Mouse (Mus musculus): ENCODE results near the gene Plekhb1. TPM values are rescaled to one million over a fixed set of nuclear protein-coding genes. Genes with fewer than 3 reads are reported as not detected.

Plekhb1 gene
- total RNA-seq (2021): 100 to 1,000 TPM; 131 to 184 TPM

DNA sequence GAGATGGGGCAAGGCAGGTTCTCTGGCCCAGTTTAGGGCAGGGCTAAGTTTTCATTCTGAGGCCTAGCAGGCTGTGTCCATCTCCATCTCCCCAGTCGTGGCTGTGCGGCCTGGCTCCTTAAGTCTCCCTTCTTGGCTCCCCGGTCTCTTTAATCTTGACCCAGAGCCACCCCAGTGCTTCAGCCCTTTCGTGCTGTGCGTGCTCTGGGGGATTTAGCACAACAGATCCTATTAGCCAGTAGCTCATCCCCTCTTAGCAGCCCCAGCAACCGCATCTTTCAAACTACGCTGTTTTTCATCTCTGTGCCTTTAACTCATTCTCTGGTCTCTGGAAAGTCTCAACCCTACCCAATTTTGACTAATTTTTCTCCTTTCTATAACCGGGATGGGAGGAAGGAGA is at the start of gene Plekhb1:
TSS of gene Plekhb1 (minus strand) at position 184 of the 400 bp plus-strand sequence.
- DNase-seq (ENCODE audit: low spot score in 2 of 2): no peak
- intact Hi-C loops (cut with DNase I): no loop called here

DNA sequence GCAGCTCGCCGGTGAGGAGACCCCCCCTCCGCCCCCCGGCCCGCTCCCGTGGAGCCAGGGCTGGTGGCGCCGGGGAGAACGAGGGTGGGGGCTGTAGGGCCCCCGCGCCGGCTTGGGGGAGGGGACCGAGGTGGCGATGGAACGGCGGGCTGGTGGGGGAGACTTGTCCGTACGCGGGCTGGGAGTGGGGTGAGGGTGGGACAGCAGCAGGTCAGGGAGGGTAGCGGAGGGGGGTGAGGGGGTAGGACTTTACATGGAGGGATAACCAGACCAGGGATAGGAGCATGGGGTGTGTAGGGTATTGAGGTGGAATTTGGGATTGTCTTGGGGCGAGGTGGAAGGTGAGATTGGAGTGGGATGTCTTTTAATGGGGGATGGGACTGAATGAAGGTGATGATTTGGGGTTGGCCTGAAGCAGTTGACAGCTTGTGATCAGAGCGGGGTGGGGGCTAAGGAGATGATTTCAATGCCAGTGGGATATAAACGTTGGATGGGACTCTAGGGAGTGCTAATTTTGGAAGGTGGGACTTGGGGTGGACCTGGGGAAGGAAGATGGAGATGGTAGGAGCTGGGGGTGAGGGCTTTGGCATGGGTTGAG is 44.8 kb upstream of the Plekhb1 start:
- peak; percentile 21 to 22 for DNase-seq (ENCODE audit: low spot score in 2 of 2)
- intact Hi-C loops (cut with DNase I): no loop called here

DNA sequence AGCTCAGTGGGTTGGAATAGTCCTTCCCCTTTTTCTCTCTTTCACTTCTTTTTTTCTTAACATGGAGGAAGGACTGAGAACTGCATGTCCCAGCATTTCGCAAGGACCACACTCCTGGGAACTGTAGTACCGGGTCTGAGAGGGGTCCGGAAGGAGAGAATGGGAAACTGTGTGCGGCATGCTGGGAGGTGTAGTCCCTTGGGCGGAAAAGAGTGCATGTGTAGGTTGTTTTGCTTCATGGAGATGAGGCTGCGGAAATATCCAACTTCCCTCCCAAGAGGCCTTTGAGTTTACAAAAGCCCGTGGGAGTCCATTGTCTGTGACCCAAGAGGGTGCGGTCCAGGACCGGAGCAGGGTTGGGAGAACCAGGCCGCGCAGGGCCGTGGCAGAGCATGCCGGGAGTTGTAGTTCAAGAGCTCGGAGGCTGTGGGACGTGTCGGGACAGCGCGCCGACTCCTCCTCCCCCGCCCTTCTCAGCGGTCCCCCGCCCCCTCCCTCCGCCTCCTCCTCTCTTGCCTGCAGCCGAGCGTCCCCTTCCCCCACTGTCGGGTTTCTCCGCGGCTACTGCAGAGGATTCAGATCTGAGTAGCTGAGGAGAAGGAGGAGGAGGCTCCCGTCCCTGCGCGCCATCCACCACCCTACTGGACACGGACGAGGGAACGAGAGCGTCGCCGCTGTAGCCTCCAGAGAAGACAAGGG is 44.1 kb upstream of the Plekhb1 start, which contains the start of gene Fam168a:
TSS of gene Fam168a (plus strand) at position 493 of the 699 bp plus-strand sequence.
- DNase-seq (ENCODE audit: low spot score in 2 of 2): peak; percentile 95 to 96
- intact Hi-C loops (cut with DNase I): no loop called here

DNA sequence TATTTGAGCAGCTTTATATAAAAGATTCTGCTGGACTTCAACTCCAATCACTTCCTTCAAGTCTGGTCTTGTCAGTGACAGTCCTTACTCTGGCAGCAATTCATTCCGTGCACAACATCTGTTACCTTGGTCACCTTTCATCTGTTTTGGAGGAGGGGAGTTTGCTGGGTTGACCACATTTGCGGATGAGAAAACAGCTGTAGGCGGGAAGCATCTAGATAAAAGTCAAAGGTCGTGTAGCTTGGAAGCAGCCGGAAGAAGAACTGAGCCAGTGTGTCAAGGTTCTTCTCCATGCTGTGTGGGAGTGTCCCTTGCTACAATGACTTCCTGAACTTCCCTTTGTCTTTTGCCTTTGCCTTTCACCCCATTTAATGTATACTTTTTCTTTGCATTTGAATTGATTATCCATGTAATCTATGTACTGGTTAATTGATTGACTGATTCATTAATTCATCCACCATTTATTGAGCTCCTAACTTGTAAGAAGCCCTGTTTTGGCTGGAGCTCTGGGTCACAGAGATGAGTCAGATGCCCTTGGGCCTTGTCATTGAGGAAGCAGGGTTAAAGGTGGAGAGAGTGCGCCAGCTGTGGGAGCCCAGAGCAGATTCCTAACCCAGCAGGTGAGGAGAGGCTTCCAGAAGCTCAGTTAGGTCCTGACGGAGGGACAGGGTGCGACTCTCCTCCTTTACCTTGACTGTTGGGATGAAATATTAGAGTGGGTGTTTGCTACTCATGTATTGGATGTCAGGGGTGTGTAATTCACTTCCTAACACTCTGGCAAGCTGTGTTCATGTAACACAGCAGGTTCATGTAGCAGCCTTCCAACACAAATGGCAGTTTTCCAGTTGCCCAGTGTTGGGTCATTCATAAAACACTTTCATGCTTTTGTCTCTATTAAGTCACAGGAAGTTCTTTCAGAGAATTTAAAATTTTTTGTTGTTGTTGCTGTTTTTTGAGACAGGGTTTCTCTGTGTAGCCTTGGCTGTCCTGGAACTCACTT is 37.9 kb upstream of the Plekhb1 start:
- intact Hi-C loops (cut with DNase I): no loop called here

DNA sequence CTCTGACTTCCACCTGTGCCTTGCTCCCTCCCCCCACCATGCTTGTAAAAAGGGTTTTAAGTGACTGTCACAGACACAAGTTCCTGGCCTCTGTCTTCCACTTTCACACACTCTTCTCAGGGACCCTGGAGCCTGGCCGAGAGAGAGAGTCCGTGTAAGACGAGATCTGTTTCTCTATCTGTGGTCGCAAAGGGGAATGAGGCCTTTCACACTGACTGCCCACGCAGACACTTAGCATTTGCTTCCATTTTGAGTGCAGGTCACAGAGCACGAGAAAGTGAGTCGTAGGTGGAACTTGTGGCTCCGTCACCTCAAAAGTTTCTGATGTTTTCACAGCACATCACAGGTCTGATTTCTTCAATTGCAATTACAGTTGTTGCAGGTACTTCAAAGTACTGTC is 31.0 kb upstream of the Plekhb1 start:
- DNase-seq (ENCODE audit: low spot score in 2 of 2): no peak
- intact Hi-C loops (cut with DNase I): no loop called here

More for the DNA sequence above, 37.9 kb upstream of the Plekhb1 start:
- DNase-seq (ENCODE audit: low spot score in 2 of 2): no peak

DNA sequence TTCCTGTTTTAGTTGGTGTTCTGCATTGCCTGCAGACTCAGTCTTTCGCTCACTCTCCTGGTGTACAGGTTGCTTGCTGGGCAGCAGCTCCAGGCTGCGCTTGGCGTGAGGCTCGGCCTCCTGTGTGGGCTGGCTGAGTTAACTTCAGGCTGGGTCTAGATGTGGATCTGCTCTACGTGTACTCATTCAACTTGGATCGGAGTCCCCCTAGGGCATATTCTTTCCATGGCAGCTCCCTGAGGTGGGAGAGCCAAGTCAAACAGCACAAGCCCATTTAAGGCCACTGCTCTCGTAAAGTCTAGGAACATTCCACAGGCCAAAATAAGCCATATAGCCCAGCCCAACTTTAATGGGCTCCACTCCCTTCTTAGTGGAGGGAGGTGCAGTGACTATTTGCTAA is 26.3 kb upstream of the Plekhb1 start:
- DNase-seq (ENCODE audit: low spot score in 2 of 2): no peak
- intact Hi-C loops (cut with DNase I): loop anchor here (5.0 kb wide), 1 partner anchor 129 kb away; no protein-coding TSS in a partner anchor

DNA sequence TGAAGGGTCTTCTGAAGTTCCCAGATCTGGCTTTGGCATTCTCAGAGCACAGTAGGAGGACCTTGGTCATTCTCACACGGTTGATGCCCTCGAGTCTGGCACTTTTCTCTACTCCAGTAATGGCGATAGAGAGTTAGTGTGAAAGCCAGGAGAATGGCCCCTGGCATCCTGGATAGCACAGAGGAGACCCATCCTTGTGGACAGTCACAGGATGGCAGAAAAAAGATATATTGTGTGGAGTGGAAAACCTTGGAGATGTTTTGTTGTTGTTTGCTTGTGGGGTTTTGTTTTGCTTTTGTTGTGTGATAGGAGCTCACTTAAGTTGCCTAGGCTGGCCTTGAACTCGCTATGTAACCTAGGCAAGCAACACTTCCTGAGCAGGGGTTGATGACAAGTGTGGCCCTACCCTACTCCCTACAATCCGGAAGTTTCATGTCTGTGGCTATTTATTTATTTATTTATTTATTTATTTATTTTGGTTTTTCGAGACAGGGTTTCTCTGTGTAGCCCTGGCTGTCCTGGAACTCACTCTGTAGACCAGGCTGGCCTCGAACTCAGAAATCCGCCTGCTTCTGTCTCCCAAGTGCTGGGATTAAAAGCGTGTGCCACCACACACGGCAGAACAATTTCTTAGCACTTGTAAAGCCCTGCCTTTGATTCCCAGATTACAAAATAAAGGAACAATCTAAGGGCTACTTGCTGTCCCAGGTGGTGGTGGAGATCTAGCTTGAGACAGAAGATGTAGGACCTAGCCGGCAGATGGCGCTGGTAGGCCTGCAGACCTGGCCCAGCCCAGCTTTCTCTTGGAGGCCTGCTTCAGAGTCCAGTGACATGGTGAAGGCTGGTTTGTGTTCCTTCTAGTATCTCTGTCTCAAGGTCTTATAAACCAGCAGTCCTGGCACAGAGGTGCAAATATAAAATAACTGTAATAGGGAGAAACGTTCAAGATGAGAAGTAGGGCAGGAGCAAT is 23.1 kb upstream of the Plekhb1 start:
- intact Hi-C loops (cut with DNase I): loop anchor here (5.0 kb wide), 1 partner anchor 132 kb away; no protein-coding TSS in a partner anchor
- DNase-seq (ENCODE audit: low spot score in 2 of 2): peak; percentile 47 to 50

DNA sequence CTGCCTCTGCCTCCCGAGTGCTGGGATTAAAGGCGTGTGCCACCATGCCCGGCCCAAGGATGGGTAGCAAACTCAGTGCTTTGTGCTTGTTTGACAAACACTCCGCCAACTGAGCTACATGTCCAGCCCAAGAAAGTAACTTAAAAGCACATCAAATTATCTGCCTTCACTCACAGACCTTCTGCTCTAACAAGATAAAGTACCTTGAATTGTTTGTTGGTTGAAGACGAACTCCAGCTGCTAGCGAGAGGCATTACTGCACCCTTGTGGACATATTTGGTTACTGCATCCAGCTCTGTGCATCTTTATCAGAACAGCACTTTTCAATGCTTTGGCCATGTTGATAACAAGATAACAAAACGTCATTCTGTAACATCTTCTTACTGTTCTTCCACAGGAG is 22.3 kb upstream of the Plekhb1 start:
- intact Hi-C loops (cut with DNase I): no loop called here
- DNase-seq (ENCODE audit: low spot score in 2 of 2): peak; percentile 36 to 55

DNA sequence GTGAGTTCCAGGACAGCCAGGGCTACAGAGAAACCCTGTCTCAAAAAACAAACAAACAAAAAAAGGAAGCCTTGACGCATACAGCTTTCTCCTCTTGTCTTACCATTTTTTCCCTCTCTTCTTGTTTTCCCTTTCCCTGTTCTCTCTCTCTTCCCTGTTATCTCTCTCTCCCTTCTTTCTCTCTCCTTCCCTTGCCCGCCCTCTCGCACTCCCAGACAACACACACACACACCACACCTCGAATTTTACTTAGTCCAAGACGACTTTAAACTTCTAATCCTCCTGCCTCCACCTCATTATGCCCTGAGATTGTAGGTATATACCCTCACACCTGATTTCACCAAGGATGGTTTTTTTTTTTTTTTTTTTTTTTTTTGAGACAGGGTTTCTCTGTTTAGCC is 21.9 kb upstream of the Plekhb1 start:
- intact Hi-C loops (cut with DNase I): no loop called here
- no peak for DNase-seq (ENCODE audit: low spot score in 2 of 2)

DNA sequence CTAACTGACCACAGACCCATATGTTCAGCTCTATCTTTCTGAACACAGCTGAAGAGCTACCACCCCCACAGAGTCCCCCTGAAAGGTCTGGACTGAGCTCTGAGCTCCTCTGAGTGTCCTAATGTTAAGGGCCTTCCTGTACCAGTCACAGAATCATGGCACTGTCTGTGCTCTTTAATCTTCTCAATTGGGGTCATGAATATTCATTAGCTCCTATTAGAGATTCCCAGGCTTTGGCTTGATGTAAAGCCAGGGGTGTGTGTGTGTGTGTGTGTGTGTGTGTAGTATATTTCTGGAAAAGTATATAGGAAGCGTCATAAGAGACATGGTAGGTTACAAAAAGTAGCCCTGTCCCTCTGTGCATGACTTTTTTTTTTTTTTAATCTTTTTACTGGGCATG is 21.0 kb upstream of the Plekhb1 start:
- DNase-seq (ENCODE audit: low spot score in 2 of 2): no peak
- intact Hi-C loops (cut with DNase I): no loop called here

DNA sequence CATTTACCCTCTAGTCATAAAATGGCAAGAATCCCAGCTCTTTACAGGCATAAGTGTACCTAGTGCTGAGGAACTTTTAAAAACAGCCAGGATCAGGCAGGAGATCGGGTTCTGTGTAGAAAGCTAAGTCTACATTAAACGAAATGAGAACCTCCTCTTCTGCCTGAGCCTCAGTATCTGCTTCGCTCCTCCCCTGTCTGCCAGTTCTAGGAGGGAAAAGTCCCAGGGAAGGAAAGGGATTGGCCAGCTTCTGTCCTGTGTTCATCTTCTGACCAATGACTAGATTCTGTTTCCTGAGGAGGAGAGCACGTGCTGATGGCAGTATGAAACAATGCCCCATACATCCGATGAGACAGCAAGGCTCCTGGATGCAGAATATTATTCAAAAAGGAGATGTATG is 18.9 kb upstream of the Plekhb1 start:
- no peak for DNase-seq (ENCODE audit: low spot score in 2 of 2)
- intact Hi-C loops (cut with DNase I): no loop called here

DNA sequence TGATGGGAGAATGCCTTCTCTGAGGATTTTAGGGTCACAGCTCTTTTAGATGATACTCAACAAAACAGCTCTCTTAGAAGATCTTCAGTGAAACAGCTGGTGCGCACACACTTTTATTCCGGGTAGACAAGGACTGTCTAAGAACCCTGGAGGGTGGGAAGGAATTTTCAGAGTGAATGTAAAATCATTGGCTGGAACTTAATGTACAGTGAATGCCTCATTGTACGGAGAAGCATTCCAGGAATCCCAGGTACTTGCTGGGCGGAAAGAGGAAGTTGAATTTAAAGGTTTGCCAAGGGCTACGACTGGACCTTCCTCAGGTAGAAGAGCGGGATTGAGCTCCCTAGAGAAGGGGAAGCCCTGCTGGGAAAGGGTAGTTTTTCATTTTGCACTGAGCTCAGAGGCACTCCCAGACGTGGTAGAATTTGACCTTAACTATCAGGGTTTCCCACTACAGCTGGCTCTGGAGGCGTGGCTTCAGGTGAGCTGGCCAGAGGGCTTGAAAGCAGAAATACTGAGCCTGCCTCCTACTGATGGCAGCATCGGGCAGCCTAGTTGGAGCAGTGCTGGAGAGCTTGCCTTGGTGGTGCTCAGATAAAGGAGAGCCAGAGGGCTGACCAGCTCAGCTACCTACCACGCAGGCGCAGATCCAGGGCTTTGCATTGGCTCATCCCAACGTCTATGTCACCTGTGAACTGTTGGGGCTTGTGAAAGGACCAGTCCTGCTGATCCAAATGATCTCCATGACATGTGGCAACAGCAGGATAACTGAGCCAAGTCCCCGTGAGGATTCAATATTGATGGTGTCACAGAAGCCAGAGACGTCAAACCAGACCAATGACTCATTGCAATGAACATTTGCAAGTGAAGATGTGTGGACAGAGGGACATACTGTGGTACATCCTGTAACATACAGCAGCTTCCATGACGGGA is 17.0 kb upstream of the Plekhb1 start:
- DNase-seq (ENCODE audit: low spot score in 2 of 2): no peak
- intact Hi-C loops (cut with DNase I): no loop called here

DNA sequence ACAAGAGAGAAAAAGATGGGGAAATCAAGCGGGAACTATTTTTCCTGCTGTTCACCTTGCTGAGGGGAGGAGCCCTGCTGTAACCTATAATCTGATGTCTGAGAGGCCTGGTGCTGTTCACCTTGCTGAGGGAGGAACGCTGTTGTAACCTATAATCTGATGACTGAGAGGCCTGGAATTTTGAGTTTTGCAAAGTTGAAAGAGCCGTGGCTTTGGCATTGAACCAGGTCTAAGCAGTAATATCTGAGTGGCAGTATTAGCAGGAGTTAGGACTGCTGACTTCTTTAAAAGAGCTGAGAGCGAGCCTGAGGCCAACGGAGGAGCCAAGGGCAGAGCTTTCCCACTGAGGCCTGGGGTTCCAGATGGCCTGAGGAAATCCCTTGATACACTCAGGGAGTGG is 15.8 kb upstream of the Plekhb1 start:
- DNase-seq (ENCODE audit: low spot score in 2 of 2): no peak
- intact Hi-C loops (cut with DNase I): no loop called here

DNA sequence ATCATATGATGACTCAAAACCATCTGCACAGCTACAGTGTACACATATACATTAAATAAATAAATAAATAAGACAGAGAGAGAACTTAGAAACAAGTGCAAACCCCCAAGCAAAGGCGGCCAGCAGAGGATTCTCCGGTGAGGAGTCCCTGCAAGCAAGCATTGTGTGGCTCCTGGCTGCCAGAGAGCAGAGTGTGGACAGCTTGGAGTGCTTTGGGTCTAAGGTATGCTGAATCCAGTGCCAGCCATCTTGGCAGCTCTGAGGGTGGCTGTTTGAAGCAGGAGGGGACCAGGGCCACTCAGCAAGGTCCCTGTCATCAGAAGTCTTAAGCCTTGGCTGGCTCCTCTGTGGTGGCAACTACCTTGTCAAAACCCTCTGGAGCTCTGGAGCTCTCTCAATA is 12.7 kb upstream of the Plekhb1 start:
- DNase-seq (ENCODE audit: low spot score in 2 of 2): no peak
- intact Hi-C loops (cut with DNase I): no loop called here

DNA sequence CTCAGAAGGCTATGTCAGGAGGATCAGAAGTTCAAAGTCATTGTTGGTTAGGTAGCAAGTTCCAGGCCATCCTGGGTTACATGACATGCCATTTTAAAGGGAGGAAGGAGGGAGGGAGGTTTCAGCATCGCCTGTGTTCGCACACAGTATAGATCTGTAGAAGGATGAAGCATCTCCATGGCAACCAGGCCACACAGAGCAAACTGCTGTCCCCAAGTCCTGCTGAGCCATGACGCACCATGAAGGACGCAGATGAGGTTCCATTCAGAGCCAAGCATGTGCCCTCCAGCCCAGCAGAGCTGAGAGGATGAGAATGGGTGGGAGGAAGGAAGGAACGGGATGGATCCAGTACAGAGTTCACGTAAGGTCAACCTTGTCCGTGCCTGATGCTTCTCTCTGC is 11.2 kb upstream of the Plekhb1 start:
- no peak for DNase-seq (ENCODE audit: low spot score in 2 of 2)
- intact Hi-C loops (cut with DNase I): no loop called here

DNA sequence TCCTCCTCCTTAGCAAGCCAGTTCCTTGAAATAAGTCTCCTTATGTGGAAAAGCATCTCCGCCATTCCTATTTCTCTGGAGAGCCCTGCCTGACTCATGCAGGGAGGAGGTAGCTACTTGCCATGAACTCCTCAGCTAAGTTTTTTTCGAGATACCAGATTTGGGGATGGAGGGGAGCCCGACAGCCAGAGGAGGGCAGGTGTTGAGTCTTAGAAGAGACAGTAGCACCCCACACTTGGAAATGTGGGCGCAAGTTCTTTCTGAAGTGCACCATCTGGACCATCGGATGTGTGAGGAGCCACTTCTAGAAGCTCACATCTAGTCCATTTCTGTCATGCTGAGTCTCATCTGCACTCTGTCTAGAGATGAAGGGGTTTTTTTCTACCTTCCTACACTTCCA is 8.4 kb upstream of the Plekhb1 start:
- peak; percentile 55 to 62 for DNase-seq (ENCODE audit: low spot score in 2 of 2)
- intact Hi-C loops (cut with DNase I): no loop called here

DNA sequence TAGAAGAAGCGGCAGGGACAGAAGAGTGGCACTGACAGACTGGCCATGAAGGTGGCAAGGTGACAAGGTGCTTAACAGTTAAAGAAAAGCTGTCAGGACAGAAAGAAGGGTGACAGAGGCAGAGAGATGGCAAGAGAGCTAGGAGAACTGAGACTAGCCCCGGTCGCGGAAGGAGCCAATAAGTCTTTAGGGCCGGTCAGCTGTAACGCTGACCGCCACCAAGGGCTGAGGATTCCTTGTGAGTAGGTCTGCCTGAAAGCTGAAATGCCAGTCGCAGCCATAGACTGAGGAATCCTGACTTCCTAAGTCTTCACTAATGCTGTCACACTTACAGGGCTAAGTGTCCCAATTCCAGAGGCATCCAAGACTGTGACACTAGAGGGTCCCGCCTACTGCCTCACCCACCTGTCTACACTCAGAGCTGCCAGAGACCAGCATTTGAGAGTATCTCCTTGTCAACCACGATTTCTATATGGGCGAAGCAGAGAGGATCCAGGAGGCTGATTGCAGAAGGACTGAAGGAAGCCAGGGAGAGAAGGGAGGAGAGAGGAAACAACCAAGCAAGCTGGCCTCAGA is 1.6 kb upstream of the Plekhb1 start:
- intact Hi-C loops (cut with DNase I): no loop called here
- no peak for DNase-seq (ENCODE audit: low spot score in 2 of 2)

DNA sequence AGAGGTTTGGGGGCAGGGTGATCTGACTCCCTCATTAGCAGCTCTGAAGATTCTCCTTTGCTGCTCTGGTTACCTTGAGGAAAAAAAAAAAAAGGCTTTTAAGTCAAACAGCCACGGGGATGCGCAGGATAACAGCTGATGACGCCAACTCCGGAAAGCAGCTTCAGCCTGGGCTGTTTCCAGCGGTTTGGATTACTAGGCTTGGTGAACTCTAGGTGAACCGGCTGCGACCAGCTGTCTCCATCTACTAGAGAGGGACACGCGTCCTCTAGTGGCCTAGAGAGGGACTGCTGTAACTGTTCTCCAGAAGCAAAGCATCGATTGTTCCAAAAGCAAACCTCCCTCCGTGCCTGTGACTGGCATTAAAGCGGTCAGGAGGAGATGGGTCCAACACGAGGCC is 976 bp upstream of the Plekhb1 start:
- intact Hi-C loops (cut with DNase I): no loop called here
- DNase-seq (ENCODE audit: low spot score in 2 of 2): peak; percentile 78 to 80

All from left cerebral cortex, postnatal 36 days (tissue).